Mouse (Mus musculus) stomach, postnatal 0 days (tissue): ENCODE results near the gene N4bp1.

Experiments
- CTCF ChIP-seq: IDR thresholded peaks from 2 replicates; pipeline ENCODE4 v1.5.1; 2016; ENCODE audit warnings: antibody characterized with exemption, low read depth, mild to moderate bottlenecking, moderate library complexity
- EP300 ChIP-seq: optimal IDR thresholded peaks from 2 replicates; pipeline ENCODE3; 2016; ENCODE audit warnings: antibody characterized with exemption

GRCm38 (mm10) chr8:86838707-86839438, 46.2 kb downstream of the N4bp1 start:
- TF ChIP-seq CTCF (no peak), EP300 (no peak)
